Mouse (Mus musculus): ENCODE results near the gene Fbxo42. TPM values are rescaled to one million over a fixed set of nuclear protein-coding genes. Genes with fewer than 3 reads are reported as not detected.

Fbxo42 gene
- total RNA-seq, 2 experiments from 2014 or later: 7.3 to 9.6 TPM

DNA sequence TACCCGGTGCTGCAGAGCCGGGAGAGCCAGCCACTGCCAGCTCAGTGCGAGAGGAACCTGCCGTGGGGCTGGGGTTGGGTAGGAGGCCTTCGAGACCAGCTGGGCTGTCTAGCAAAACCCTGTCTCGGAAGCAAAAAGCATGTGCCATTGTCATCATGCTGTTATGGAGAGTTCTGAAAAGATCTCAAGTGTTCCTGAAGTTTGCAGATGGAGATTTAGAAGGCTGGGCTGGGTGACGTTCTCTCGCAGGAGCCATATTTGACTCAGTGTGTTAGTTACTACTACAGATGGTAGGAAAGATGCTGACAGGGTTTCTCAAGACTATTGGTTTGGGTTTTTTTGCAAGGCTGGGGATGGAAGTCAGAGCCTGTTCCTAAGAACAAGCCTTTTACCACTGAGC lies 24.4 kb downstream of the Fbxo42 start:
- no peak for DNase-seq

DNA sequence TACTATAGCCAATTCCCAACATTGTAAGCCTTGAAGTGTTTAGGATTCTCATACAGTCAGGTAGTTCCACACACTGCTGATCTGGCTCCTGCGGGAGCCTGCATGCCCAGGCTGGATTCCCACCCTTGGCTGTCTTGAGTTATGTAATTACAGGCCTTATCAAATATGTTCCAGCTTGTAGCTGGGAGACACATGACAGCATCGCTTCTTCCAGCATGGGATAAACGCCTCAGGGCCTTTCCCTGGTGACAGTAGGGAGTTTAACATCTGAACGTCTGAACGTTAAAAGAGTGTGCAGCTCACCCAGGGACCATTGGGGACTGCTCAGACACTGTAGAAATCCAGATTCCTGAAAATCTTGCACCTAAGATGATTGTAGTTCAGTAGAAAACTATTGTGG lies 28.1 kb downstream of the Fbxo42 start:
- DNase-seq: no peak

GRCm38 (mm10) chr4:141176328-141176838 lies 28.7 kb downstream of the Fbxo42 start:
- no peak for DNase-seq

- no peak for DNase-seq
Observed at GRCm38 (mm10) chr4:141178500-141178899, 30.8 kb downstream of the Fbxo42 start.

DNA sequence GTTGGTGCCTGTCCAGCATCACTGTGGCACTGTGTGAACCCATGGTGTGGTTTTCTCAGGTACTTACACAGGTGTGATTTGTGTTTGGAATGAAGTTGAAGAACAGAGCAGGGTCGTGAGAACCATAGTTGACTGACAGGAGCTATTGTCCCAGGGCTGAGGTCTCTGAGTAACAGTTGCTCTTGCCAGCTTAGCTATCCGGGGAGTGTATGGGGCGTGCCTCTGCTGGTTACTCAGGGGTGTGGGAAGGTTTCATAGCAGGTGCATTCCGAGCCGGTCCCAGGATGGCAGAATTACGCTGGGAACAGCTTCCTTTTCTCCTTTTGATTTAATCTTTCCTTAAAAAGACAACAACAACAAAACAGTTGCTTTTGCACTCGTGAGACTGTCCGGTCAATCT lies 33.1 kb downstream of the Fbxo42 start:
- no peak for DNase-seq

DNA sequence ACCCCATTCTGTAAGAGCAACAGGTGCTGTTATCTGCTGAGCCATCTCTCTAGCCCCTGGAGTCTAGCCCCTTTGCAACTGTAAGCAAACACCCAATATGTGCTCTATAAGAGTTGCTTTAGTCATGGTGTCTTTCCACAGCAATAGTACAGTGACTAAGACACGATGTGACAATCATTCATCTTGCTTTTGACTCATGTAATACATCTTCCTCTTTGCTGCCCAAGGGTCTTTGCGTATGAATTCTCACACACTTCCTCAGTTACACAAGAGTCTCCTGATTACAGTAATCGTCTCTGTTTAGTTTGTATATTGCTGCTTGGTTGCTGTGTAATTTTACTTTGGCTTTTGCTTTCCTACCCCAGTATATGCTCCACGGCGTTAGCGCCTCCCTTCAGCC lies 34.3 kb downstream of the Fbxo42 start:
- DNase-seq: no peak

DNA sequence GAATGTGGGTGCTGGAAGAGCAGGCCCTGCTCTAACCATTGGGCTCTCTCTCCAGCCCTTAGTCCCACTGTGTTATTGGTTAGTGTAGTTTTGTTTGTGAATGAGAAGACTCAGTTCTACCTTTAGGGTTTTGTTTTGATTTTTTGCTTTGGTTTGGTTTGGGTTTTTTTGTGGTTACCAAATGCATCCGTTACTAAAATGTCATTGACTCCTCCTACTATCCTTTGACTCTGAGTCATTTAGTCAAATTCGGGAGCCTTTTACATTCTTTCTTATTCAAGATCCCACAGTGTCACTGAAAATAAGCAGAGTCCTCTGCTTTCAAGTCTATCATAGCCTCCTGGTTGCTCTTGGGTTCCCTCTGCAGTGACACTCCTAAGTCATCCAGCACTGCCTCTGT lies 36.2 kb downstream of the Fbxo42 start:
- no peak for DNase-seq

- no peak for DNase-seq
Observed at GRCm38 (mm10) chr4:141184426-141184825, 36.7 kb downstream of the Fbxo42 start.

GRCm38 (mm10) chr4:141186923-141187836 lies 39.5 kb downstream of the Fbxo42 start:
- no peak for DNase-seq

- no peak for DNase-seq
Observed at GRCm38 (mm10) chr4:141191294-141191693, 43.6 kb downstream of the Fbxo42 start.

- DNase-seq: no peak
Observed at GRCm38 (mm10) chr4:141194553-141194952, 46.8 kb downstream of the Fbxo42 start.

DNA sequence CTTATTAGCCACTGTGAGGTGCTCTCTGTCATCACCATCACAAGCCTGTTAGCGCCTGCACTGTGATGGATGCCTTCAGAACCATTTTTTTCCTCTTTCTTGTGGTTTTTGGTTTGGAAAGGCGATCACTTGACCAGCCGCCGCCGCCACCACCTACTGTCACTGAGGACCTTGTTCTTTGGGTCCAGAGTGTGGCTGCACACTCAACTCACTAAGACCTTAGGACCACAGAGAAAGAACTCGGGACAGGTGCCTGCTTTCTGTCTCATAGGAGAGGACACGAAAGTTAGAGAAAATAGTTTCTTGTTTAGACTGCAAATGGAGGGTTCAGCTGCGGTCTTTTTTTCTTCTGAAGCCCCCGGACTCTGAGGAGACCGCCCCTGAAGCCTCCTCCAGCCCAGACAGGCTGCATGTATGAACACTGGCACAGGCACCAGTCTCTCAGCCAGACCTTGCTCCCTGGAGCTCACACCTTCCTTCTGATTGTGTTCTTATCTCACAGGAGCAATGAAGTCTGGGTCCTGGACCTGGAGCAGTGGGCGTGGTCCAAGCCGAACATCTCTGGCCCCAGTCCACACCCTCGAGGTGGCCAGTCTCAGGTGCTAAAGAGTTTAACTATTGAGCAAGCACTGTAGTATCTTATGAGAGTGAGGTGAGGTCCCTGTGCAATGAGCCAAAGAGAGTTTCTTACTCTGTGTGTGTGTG lies 49.4 kb downstream of the Fbxo42 start:
- no peak for DNase-seq

DNA sequence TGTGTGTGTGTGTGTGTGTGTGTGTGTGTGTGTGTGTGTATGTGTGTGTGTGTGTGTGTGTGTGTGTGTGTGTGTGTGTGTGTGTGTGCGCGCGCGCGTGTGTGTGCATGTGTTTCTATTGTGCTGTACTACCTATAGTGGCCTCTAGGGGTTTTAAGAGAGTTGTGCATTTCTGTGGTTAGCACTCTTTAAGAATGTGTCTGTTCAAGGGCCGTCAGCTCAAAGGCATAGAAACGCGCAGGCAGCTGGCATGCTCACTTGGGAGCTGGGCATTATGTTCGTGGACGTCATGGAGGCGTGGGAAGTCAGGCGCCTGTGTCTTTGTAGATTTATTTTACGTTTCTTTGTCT lies 49.9 kb downstream of the Fbxo42 start:
- DNase-seq: no peak

GRCm38 (mm10) chr4:141200906-141201305 lies 53.2 kb downstream of the Fbxo42 start:
- DNase-seq: no peak

DNA sequence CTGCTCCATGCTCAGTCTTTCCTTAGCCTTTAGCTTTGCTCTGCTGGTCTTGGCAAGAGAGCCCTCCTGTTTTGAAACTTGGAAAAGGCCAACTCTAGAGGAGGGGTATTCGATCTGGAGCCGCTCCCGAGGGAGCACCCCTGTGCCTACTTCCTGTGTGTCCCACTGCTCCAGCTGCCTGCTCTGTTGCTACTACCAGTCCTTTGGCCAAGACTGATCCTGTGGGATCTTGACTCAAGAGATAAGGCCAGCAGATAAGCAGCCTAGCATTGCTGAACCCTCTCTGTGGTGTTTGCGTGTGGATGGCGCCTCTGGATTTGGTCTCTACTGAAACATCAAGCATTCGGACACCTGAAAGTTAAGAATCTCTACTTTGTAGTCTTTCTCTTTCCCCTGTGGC lies 54.5 kb downstream of the Fbxo42 start:
- no peak for DNase-seq

DNA sequence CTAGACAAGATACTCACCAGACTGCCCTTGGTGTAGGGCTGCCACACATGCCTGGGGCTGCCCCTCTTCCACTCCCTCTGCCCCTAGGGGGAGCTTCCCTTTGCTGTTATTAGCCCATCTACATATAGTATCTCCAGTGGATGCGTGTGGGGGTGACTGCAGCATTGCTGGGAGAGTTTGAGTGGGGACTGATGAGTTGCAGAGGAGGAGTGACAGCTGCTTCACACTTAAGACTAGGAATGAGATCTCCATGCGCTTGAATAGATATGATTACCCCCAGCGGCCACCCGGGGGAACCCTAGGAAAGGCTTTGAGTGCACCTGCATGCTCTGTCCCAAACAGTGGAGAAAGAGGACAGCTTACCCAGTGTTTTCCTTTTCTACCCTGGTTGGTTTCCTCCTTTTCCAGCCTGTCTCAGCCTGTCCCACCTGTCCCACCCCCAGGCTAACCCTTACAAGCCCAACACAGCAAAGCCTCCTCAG lies 56.9 kb downstream of the Fbxo42 start:
- no peak for DNase-seq

DNA sequence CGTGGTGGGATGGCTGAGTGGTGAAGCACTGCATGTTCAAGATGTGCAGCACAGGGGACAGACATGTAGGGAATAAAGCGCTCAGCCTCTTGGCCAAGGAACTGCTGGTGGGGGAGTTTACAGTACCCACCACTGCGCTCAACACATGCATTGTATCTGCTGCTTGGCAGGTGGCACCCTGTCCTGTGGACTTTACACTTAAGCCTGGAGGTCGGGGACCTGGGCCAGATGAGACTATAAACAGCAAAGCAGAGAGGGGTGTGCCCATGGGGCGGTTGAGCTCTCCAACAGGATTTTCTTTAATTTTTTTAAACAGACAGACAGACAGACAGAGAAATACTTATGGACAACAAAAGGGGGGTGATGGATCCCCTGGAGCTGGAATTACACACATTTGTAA lies 59.4 kb downstream of the Fbxo42 start:
- DNase-seq: no peak

DNA sequence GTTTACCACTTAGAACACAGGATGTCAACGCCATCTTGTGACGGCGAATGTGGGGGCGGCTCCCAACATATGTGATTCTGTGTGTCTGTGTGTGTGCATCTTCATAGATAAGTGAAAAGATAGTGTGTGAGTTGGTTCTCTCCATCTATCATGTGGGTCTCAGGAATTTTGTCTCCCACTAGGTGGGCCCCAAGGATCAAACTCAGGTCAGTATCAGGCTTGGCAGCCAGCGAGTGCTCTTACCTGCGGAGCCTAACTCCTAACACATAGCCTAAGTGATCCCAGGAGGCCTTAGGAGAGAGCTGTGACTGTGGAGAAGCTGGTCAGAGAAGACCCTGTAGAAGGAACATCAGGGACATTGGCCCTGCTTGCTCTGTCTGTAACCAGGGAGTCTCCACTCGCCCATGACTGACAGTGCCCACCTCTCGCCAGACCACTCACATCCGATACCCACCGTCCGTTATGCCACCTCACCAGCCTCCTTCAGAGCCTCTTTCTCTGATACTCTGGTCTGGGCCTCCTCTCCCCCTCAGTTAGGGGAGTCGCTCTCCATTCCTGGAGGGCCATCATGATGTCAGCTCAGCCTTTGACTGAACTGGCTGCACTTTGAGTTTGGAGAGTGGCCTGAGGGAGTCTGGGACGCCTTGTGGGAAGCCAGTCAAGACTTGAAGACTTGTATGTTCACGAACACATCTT lies 63.0 kb downstream of the Fbxo42 start:
- DNase-seq: no peak

GRCm38 (mm10) chr4:141211646-141212045 lies 63.9 kb downstream of the Fbxo42 start:
- DNase-seq: no peak

DNA sequence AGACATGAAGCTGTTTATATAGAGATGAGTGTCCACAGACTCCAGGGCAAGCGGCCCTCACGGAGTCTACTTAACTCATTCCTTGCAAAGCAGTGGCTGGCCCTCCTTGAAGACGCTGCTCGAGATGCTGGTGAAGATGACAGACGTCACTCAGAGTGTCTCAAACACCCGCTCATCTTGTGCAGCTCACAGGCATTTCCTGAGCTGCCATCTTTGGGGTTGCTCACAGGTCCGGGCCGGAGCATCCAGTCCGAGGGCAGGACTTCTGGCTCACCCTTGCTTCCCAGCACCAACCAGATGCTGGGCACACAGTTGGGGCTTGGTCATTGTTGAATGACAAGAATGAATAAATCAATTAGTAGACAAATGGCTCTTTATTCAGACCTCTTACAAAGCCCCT lies 65.2 kb downstream of the Fbxo42 start:
- no peak for DNase-seq

DNA sequence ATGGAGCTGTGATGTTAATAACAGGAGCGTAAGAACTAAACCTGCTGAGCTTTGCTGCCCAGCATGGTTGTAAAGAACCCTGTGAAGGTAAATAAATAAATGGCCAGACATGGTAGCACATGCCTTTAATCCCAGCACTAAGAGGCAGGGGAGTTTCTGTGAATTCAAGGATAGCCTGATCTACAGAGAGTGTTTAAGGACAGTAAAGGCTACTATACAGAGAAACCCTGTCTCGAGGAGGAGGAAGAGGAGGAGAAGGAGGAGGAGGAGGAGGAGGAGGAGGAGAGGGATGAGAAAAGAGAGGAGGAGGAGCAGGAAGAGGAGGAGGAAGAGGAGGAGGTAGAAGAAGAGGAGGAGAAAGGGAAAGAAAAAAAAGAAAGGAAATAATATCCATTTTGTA lies 65.6 kb downstream of the Fbxo42 start:
- DNase-seq: no peak

GRCm38 (mm10) chr4:141213770-141214336 lies 66.1 kb downstream of the Fbxo42 start, which contains the start of gene Rsg1:
TSS of gene Rsg1 (plus strand) at chr4:141213956.
- DNase-seq: peak; percentile 88

All from gastrocnemius, postnatal 25 days (tissue).